Mouse (Mus musculus) bone marrow macrophage, adult 2 months (primary cell): ENCODE measurements around the gene Pak3.

ENCODE experiments used
- CTCF ChIP-seq: IDR thresholded peaks from 2 replicates; pipeline ENCODE4 v1.5.1; 2012; ENCODE audit warnings: low read depth, mild to moderate bottlenecking, low read length, moderate library complexity
- POLR2A ChIP-seq: IDR thresholded peaks from 2 replicates; pipeline ENCODE4 v1.6.1; 2012; ENCODE audit warnings: mild to moderate bottlenecking, low read depth, low read length, borderline replicate concordance

- no peak for TF ChIP-seq CTCF
- no peak for TF ChIP-seq POLR2A
Measured at GRCm38 (mm10) chrX:143573691-143574090, 55.3 kb downstream of the Pak3 start.
